Mouse (Mus musculus) B cell, adult (primary cell): ENCODE data around the gene Sema6c. TPM values are rescaled to one million over a fixed set of nuclear protein-coding genes. Genes with fewer than 3 reads are reported as not detected.

Experiments used
- total RNA-seq: library from RNA; stranded (reverse); gene quantifications from 4 replicates; pipeline ENCODE4 v1.2.4, GENCODE M21; 2023; ENCODE audit not compliant: inconsistent age

The Sema6c gene
- total RNA-seq = 0.18 to 1.1 TPM (median 0.54 TPM) in 3 of 4 replicates, not detected in the other

GRCm38 (mm10) chr3:95159987-95160963 is at the start of gene Sema6c:
TSS of gene Sema6c (plus strand) at chr3:95160457.

GRCm38 (mm10) chr3:95110911-95111726 is 49.1 kb upstream of the Sema6c start, which contains the start of gene Vps72:
TSS of gene Vps72 (plus strand) at chr3:95111022.

GRCm38 (mm10) chr3:95124246-95124645 is 36.0 kb upstream of the Sema6c start, which contains the start of gene Tmod4:
TSS of gene Tmod4 (plus strand) at chr3:95124476.

GRCm38 (mm10) chr3:95133680-95134101 is 26.6 kb upstream of the Sema6c start, which contains the start of the genes Scnm1 and Lysmd1:
TSS of gene Scnm1 (minus strand) at chr3:95134011.
TSS of gene Lysmd1 (plus strand) at chr3:95134088.

GRCm38 (mm10) chr3:95141952-95142616 is 18.2 kb upstream of the Sema6c start, which contains the start of gene Tnfaip8l2:
TSS of gene Tnfaip8l2 (minus strand) at chr3:95142360.

GRCm38 (mm10) chr3:95217255-95218134 is 57.2 kb downstream of the Sema6c start, which contains the start of gene Gabpb2:
TSS of gene Gabpb2 (minus strand) at chr3:95217916.

Other genes with a start within 250 kb of the Sema6c start
- gene Selenbp1, start 227.4 kb upstream of the Sema6c start, total RNA-seq = 1.5 to 4.9 TPM (median 2.5 TPM) in 4 replicates
- gene Rfx5, start 206.4 kb upstream of the Sema6c start, total RNA-seq = 101 to 122 TPM (median 111 TPM) in 4 replicates
- gene Pi4kb, start 185.7 kb upstream of the Sema6c start, total RNA-seq = 88.4 to 94.7 TPM (median 90.4 TPM) in 4 replicates
- gene Zfp687, start 145.0 kb upstream of the Sema6c start, total RNA-seq = 44.0 to 63.8 TPM (median 53.7 TPM) in 4 replicates
- 124 to 144 TPM (median 133 TPM) in 4 replicates for gene Psmd4, start 117.8 kb upstream of the Sema6c start, total RNA-seq
- 33.7 to 38.4 TPM (median 36.5 TPM) in 4 replicates for gene Pip5k1a, start 53.5 kb upstream of the Sema6c start, total RNA-seq
- gene Vps72, start 49.4 kb upstream of the Sema6c start, total RNA-seq = 53.3 to 68.2 TPM (median 62.1 TPM) in 4 replicates
- gene Tmod4, start 36.0 kb upstream of the Sema6c start, total RNA-seq = 1.5 to 4.0 TPM (median 2.2 TPM) in 4 replicates
- gene Scnm1, start 26.4 kb upstream of the Sema6c start, total RNA-seq = 57.3 to 78.5 TPM (median 59.9 TPM) in 4 replicates
- gene Lysmd1, start 26.4 kb upstream of the Sema6c start, total RNA-seq = 5.3 to 7.8 TPM (median 6.3 TPM) in 4 replicates
- gene Tnfaip8l2, start 18.1 kb upstream of the Sema6c start, total RNA-seq = 24.3 to 35.2 TPM (median 28.0 TPM) in 4 replicates
- gene Gabpb2, start 57.5 kb downstream of the Sema6c start, total RNA-seq = 66.4 to 77.9 TPM (median 74.8 TPM) in 4 replicates
- gene Cdc42se1, start 68.3 kb downstream of the Sema6c start, total RNA-seq = 193 to 216 TPM (median 202 TPM) in 4 replicates
- gene Mllt11, start 71.7 kb downstream of the Sema6c start, total RNA-seq = 4.9 to 8.2 TPM (median 7.6 TPM) in 4 replicates
- gene Gm128, start 81.1 kb downstream of the Sema6c start, total RNA-seq = not detected in 4 replicates
- not detected in 4 replicates for gene Bnipl, start 90.7 kb downstream of the Sema6c start, total RNA-seq
- 32.4 to 40.2 TPM (median 36.0 TPM) in 4 replicates for gene Mindy1, start 120.9 kb downstream of the Sema6c start, total RNA-seq
- gene Prune1, start 121.6 kb downstream of the Sema6c start, total RNA-seq = 9.9 to 11.6 TPM (median 11.1 TPM) in 4 replicates
- gene Anxa9, start 146.7 kb downstream of the Sema6c start, total RNA-seq = 1.2 to 2.2 TPM (median 2.0 TPM) in 4 replicates
- gene Cers2, start 154.3 kb downstream of the Sema6c start, total RNA-seq = 121 to 134 TPM (median 130 TPM) in 4 replicates
- 31.4 to 38.1 TPM (median 33.0 TPM) in 4 replicates for gene Setdb1, start 196.7 kb downstream of the Sema6c start, total RNA-seq
- gene 4930558C23Rik, start 242.4 kb downstream of the Sema6c start, total RNA-seq = not detected in 4 replicates